Mouse (Mus musculus): ENCODE measurements around the gene Gm21970.

DNA sequence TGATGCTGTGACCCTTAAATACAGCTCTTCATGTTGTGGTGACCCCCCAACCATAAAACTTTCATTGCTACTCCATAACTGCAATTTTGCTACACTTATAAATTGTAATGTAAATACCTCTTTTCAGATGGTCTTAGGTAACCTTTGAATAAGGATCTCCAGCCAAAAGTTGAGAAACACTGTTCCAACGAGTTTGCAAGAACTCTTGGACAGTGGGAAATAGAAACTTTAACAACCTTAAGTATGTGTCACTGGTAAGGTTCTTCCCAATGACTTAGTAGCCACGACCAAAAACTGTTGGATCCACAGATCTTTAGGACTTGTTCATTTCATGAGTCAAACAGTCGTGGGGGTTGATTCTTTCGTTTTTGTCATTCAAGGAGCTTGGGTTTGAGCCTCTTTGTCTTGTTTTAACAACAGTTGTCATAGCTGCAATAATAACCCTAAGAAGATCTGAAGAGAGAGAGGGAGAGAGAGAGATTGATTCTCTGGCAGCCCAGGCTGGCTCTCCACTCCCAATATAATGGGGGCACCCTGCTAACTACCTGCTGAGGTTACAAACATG, 72.4 kb downstream of the Gm21970 start:
- TF ChIP-seq POLR2A (IDR thresholded peaks at IDR 0.05; ENCODE audit: extremely low read depth, insufficient read depth, low read length): no peak
- no peak for TF ChIP-seq CTCF (IDR thresholded peaks at IDR 0.05; ENCODE audit: extremely low read depth, insufficient read depth, low read length)
